Mouse (Mus musculus): ENCODE results near the gene Pla1a. TPM values are rescaled to one million over a fixed set of nuclear protein-coding genes. Genes with fewer than 3 reads are reported as not detected.

Gene Pla1a
- not detected in 4 replicates for total RNA-seq (2023)

GRCm38 (mm10) chr16:38432498-38433425, at the start of gene Pla1a:
TSS of gene Pla1a (minus strand) at chr16:38433145.

DNA sequence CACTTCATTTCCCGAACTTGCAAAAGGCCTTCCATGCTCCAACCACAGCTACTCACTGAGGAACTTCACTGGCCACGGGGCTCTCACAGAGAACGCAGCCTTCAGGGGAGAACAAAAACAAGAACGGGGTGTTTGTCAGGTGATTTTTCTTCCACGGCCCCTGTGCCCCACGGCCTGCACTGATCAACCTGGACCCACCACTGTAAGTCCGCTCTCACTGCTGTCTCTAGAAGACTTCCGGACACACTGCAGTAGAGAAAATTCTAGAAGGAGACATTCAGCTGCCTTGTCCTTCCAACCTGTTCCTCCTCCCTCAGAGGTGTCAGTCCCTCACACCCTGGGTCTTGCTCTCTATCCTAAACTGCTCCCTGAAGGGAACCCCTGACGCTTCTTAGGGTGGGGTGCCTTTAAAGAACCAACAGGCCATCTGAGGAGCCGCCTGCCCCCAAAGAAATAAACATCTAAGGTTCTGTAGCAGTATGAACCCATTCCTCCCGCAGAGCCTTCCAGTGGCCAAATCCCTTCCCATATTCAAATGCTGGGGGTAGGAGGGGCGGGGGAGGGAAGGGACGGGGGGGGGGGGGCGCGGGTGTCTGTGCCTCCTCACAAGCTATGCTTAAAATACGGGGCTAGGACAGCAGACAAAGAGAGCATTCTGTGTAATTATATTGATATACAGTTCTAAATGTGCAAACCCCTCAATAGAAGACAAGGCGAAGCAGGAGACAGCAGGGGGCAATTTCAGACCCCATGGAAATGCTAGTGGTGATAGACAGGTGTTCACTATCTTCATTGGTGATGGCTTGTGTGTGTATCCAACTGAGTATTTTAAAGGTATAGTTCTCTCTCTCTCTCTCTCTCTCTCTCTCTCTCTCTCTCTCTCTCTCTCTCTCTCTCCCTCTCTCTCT, 22.8 kb upstream of the Pla1a start, which contains the start of gene Cd80:
Gene Cd80 (plus strand): TSS at position 51 of the 908 bp plus-strand sequence.

DNA sequence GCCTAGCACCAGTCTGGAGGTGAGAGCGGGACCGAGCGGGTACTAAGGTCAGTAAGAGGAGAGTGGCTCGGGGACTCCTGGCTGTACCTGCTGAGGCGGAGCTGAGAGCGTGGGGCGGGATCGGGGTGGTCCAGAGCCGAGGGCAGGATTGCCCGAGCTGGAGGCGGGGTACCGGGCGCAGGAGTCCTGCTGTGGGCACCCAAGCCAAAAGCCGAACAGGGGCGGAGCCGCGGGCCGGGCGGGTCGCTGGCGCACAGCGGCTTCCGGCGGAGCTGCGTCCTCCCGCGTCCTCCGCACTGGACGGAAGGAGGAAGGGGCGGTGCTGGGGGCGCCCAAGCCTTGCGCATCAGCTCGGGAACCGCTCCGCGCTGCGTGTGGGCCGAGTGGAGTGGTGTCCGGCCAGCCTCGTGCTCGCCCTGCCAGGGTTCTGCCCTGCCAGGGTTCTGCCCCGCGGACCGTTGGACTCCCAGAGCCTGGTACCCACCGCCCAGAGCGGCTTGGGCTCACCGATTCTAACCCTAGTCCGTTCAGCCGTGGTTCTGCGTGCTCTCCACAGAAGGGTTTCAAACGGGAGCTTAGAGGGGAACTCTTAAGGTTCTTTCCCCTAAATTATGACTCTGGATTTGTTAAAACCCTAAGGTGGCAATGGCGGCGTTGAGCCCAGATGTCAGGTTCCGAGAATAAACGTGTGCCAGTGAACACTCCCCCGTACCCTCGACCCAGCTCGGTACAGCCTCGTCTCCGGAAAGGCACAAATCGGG, 19.7 kb upstream of the Pla1a start, which contains the start of gene Adprh:
Gene Adprh (minus strand): TSS at position 262 of the 761 bp plus-strand sequence.

GRCm38 (mm10) chr16:38361933-38362332, 71.0 kb downstream of the Pla1a start, which contains the start of gene Popdc2:
TSS of gene Popdc2 (plus strand) at chr16:38362209.

GRCm38 (mm10) chr16:38346529-38347325, 86.2 kb downstream of the Pla1a start, which contains the start of the genes Cox17 and Gm21987:
TSS of gene Cox17 (plus strand) at chr16:38346991.
TSS of gene Gm21987 (plus strand) at chr16:38347040.

Other genes with a start within 250 kb of the Pla1a start
- gene Nr1i2, start 138.3 kb downstream of the Pla1a start, total RNA-seq (2023) = not detected in 4 replicates
- 0.30 TPM in 1 of 4 replicates, not detected in the others for gene Maats1, start 91.0 kb downstream of the Pla1a start, total RNA-seq (2023)
- 68.1 to 84.3 TPM (median 77.1 TPM) in 4 replicates for gene Cox17, start 86.2 kb downstream of the Pla1a start, total RNA-seq (2023)
- gene Gm21987, start 86.1 kb downstream of the Pla1a start, total RNA-seq (2023) = 1.8 TPM in 1 of 4 replicates, not detected in the others
- gene Popdc2, start 70.9 kb downstream of the Pla1a start, total RNA-seq (2023) = 0.35 to 0.53 TPM in 2 of 4 replicates, not detected in the others
- 25.9 to 32.5 TPM (median 27.8 TPM) in 4 replicates for gene Adprh, start 19.6 kb upstream of the Pla1a start, total RNA-seq (2023)
- gene Cd80, start 22.4 kb upstream of the Pla1a start, total RNA-seq (2023) = 1.4 to 2.6 TPM (median 1.7 TPM) in 4 replicates
- 17.6 to 21.6 TPM (median 19.5 TPM) in 4 replicates for gene Timmdc1, start 89.5 kb upstream of the Pla1a start, total RNA-seq (2023)
- 16.7 to 27.5 TPM (median 24.9 TPM) in 4 replicates for gene Poglut1, start 117.1 kb upstream of the Pla1a start, total RNA-seq (2023)
- gene Tmem39a, start 125.6 kb upstream of the Pla1a start, total RNA-seq (2023) = 49.9 to 65.0 TPM (median 59.6 TPM) in 4 replicates

Data from B cell, adult 62 days (primary cell).